Mouse (Mus musculus): Measurements from ENCODE around the gene Tmcc2. TPM values are rescaled to one million over a fixed set of nuclear protein-coding genes. Genes with fewer than 3 reads are reported as not detected.

The Tmcc2 gene
- total RNA-seq, 1 experiment from 2014 or later: 4.5 TPM

Other genes starting within 250 kb of the Tmcc2 start
- not detected in 2 replicates for gene Lemd1, start 199.8 kb downstream of the Tmcc2 start, total RNA-seq (2017)
- not detected in 2 replicates for gene AC124108.1, start 199.8 kb downstream of the Tmcc2 start, total RNA-seq (2017)
- gene Gm10188, start 161.5 kb downstream of the Tmcc2 start, total RNA-seq (2017): not detected in 2 replicates
- not detected in 2 replicates for gene Klhdc8a, start 92.7 kb downstream of the Tmcc2 start, total RNA-seq (2017)
- 55.9 and 67.2 TPM in 2 replicates for gene Nuak2, start 75.2 kb downstream of the Tmcc2 start, total RNA-seq (2017)
- gene Dstyk, start 26.3 kb upstream of the Tmcc2 start, total RNA-seq (2017): 42.0 and 42.7 TPM in 2 replicates
- gene Rbbp5, start 86.1 kb upstream of the Tmcc2 start, total RNA-seq (2017): 49.8 and 57.6 TPM in 2 replicates
- gene Tmem81, start 114.9 kb upstream of the Tmcc2 start, total RNA-seq (2017): 11.3 and 11.7 TPM in 2 replicates
- under 0.01 TPM in 2 replicates for gene Cntn2, start 152.0 kb upstream of the Tmcc2 start, total RNA-seq (2017)